Mouse (Mus musculus): ENCODE data around the gene Fbxo24.
"Not testable (repeated sequence)": the region's sequence is repeated elsewhere in the genome, so short reads cannot be mapped to it uniquely, and the experiment has no call there.

Fbxo24 gene

GRCm38 (mm10) chr5:137641054-137641453, 12.3 kb upstream of the Fbxo24 start, which contains the start of gene Sap25:
Sap25 (plus strand) TSS chr5:137641334.
- no peak for DNase-seq

- no peak for DNase-seq
Observed at GRCm38 (mm10) chr5:137639472-137639871, 10.7 kb upstream of the Fbxo24 start.

- DNase-seq: no peak
Observed at GRCm38 (mm10) chr5:137633397-137634084, 4.7 kb upstream of the Fbxo24 start.

- no peak for DNase-seq
Observed at GRCm38 (mm10) chr5:137631591-137631990, 2.8 kb upstream of the Fbxo24 start.

- no peak for DNase-seq
Observed at GRCm38 (mm10) chr5:137631171-137631570, 2.4 kb upstream of the Fbxo24 start.

GRCm38 (mm10) chr5:137630602-137631001, 1.8 kb upstream of the Fbxo24 start:
- DNase-seq: no peak

- DNase-seq: no peak
Observed at GRCm38 (mm10) chr5:137629906-137630545, 1.2 kb upstream of the Fbxo24 start.

- DNase-seq: peak; percentile 44
Observed at GRCm38 (mm10) chr5:137629306-137629721, 512 bp upstream of the Fbxo24 start.

GRCm38 (mm10) chr5:137627991-137628390, 811 bp downstream of the Fbxo24 start:
- DNase-seq: no peak

- DNase-seq: no peak
Observed at GRCm38 (mm10) chr5:137623937-137624530, 4.8 kb downstream of the Fbxo24 start.

- no peak for DNase-seq
Observed at GRCm38 (mm10) chr5:137615347-137615746, 13.5 kb downstream of the Fbxo24 start.

GRCm38 (mm10) chr5:137614921-137615320, 13.9 kb downstream of the Fbxo24 start:
- DNase-seq: not testable (repeated sequence)

GRCm38 (mm10) chr5:137613550-137613949, 15.3 kb downstream of the Fbxo24 start, which contains the start of gene Pcolce:
Pcolce (minus strand) TSS chr5:137613784.
- no peak for DNase-seq

GRCm38 (mm10) chr5:137613076-137613475, 15.7 kb downstream of the Fbxo24 start:
- DNase-seq: no peak

GRCm38 (mm10) chr5:137611245-137611602, 17.6 kb downstream of the Fbxo24 start:
- no peak for DNase-seq

- DNase-seq: no peak
Observed at GRCm38 (mm10) chr5:137610548-137611244, 18.1 kb downstream of the Fbxo24 start.

GRCm38 (mm10) chr5:137610056-137610455, 18.7 kb downstream of the Fbxo24 start:
- no peak for DNase-seq

GRCm38 (mm10) chr5:137609292-137609691, 19.5 kb downstream of the Fbxo24 start:
- DNase-seq: no peak

GRCm38 (mm10) chr5:137608654-137609190, 20.1 kb downstream of the Fbxo24 start:
- no peak for DNase-seq

- DNase-seq: no peak
Observed at GRCm38 (mm10) chr5:137607860-137608653, 20.7 kb downstream of the Fbxo24 start.

GRCm38 (mm10) chr5:137601365-137601729, 27.5 kb downstream of the Fbxo24 start:
- DNase-seq: no peak

- peak; percentile 92 for DNase-seq
Observed at GRCm38 (mm10) chr5:137600619-137601364, 28.0 kb downstream of the Fbxo24 start, which contains the start of gene Mospd3. Mospd3 (minus strand) TSS chr5:137601058.

All from right cerebral cortex, postnatal 4 days (tissue).